Mouse (Mus musculus) cerebellum, postnatal 14 days (tissue): ENCODE measurements around the gene Fbxo39.
A peak's percentile ranks its signal among the peaks of the same experiment; 100 is the strongest.

ENCODE experiments used
- DNase-seq, 2 experiments: peaks; one replicate each; pipeline ENCODE4 v3.0.0; 2021; ENCODE audit warnings: mixed read lengths in 2 of 2

Gene Fbxo39

GRCm38 (mm10) chr11:72363523-72364240 is 49.4 kb downstream of the Fbxo39 start:
- DNase-seq, result peak in 1 of 2 experiments; percentile 46

- DNase-seq, result no peak
Measured at GRCm38 (mm10) chr11:72364526-72364925, 50.3 kb downstream of the Fbxo39 start.

GRCm38 (mm10) chr11:72366126-72366525 is 51.9 kb downstream of the Fbxo39 start:
- DNase-seq, result no peak

- DNase-seq, result peak; percentile 29 to 32
Measured at GRCm38 (mm10) chr11:72367934-72368674, 53.9 kb downstream of the Fbxo39 start.
